Mouse (Mus musculus) CH12.LX (cell line): Measurements from ENCODE around the gene Neurl1a. TPM values are rescaled to one million over a fixed set of nuclear protein-coding genes. Genes with fewer than 3 reads are reported as not detected.
A peak's percentile ranks its signal among the peaks of the same experiment; 100 is the strongest.

ENCODE experiments used
- DNase-seq: peaks from one replicate; pipeline ENCODE4 v3.0.0-alpha.2; 2013; ENCODE audit errors: extremely low read depth
- H3K27ac ChIP-seq: 2 replicates; pipeline ENCODE4 v1.5.1; 2012; ENCODE audit warnings: low read depth, mild to moderate bottlenecking, control low read depth, moderate library complexity; ENCODE audit not compliant: insufficient read depth
- H3K27me3 ChIP-seq: replicated peaks from 2 replicates; pipeline ENCODE3; 2012; ENCODE audit warnings: inconsistent platforms
- H3K36me3 ChIP-seq, 2 experiments: replicated peaks in 1 of 2; 2 replicates each; pipeline versions ENCODE3 to v1.6.1; 2012; ENCODE audit warnings: inconsistent platforms in 1 of 2, low read length in 1 of 2, mild to moderate bottlenecking in 1 of 2, mixed read lengths in 1 of 2, moderate library complexity in 1 of 2; ENCODE audit not compliant: control insufficient read depth in 1 of 2, insufficient read depth in 1 of 2
- H3K4me1 ChIP-seq, 2 experiments: 2 replicates each; pipeline ENCODE4 v1.6.1; 2012; ENCODE audit warnings: inconsistent platforms in 1 of 2, moderate library complexity in 1 of 2; ENCODE audit not compliant: insufficient read depth in 2 of 2, control insufficient read depth in 1 of 2
- H3K4me2 ChIP-seq: 2 replicates; pipeline ENCODE4 v1.6.1; 2012; ENCODE audit warnings: low read depth, mild to moderate bottlenecking, control low read depth; ENCODE audit not compliant: poor library complexity, insufficient read depth, severe bottlenecking
- H3K4me3 ChIP-seq, 3 experiments: fragments of 150-350 bp in 1 of 3; sonication (generic) in 1 of 3; replicated peaks in 1 of 3; 2 replicates each; pipeline versions ENCODE3 to v1.5.1; 2011 to 2012; ENCODE audit warnings: low read depth in 2 of 3, low read length in 2 of 3, mild to moderate bottlenecking in 2 of 3, moderate library complexity in 2 of 3, control low read depth in 1 of 3, improper control_type of control experiment in 1 of 3, inconsistent platforms in 1 of 3, mixed read lengths in 1 of 3; ENCODE audit not compliant: poor library complexity in 1 of 3
- H3K79me2 ChIP-seq: replicated peaks from 2 replicates; pipeline ENCODE4 v1.6.1; 2012; ENCODE audit warnings: mild to moderate bottlenecking, moderate library complexity; ENCODE audit not compliant: control insufficient read depth, poor library complexity, insufficient read depth, severe bottlenecking; ENCODE audit errors: extremely low read depth
- H3K9ac ChIP-seq: 2 replicates; pipeline ENCODE4 v1.6.1; 2012; ENCODE audit warnings: low read depth, mild to moderate bottlenecking, control low read depth, moderate library complexity; ENCODE audit not compliant: insufficient read depth
- H3K9me3 ChIP-seq: replicated peaks from 2 replicates; pipeline ENCODE3; 2012; ENCODE audit warnings: low read length, inconsistent platforms, mixed read lengths
- BHLHE40 ChIP-seq: IDR thresholded peaks from 2 replicates; pipeline ENCODE4 v1.6.1; 2011; ENCODE audit warnings: mild to moderate bottlenecking, low read depth, low read length, improper control_type of control experiment
- CHD1 ChIP-seq: IDR thresholded peaks from 2 replicates; pipeline ENCODE4 v1.6.1; 2012; ENCODE audit warnings: low read depth, low read length, improper control_type of control experiment, inconsistent platforms
- CHD2 ChIP-seq: IDR thresholded peaks from 2 replicates; pipeline ENCODE4 v1.6.1; 2011; ENCODE audit warnings: low read length, improper control_type of control experiment
- ELF1 ChIP-seq: IDR thresholded peaks from 2 replicates; pipeline ENCODE4 v1.6.1; 2014; ENCODE audit warnings: low read depth, mild to moderate bottlenecking, inconsistent platforms, low read length, improper control_type of control experiment
- EP300 ChIP-seq: IDR thresholded peaks from 2 replicates; pipeline ENCODE4 v1.6.1; 2011; ENCODE audit warnings: low read length, improper control_type of control experiment
- ETS1 ChIP-seq: conservative IDR thresholded peaks from 2 replicates; pipeline ENCODE4 v1.6.1; 2012; ENCODE audit warnings: low read depth, mild to moderate bottlenecking, inconsistent platforms, low read length, improper control_type of control experiment, moderate library complexity
- GABPA ChIP-seq: IDR thresholded peaks from 2 replicates; pipeline ENCODE4 v1.6.1; 2012; ENCODE audit warnings: low read depth, low read length, improper control_type of control experiment, inconsistent platforms; ENCODE audit not compliant: insufficient replicate concordance
- IRF4 ChIP-seq: IDR thresholded peaks from 2 replicates; pipeline ENCODE4 v1.6.1; 2014; ENCODE audit warnings: low read depth, mild to moderate bottlenecking, inconsistent platforms, low read length, improper control_type of control experiment
- JUND ChIP-seq: conservative IDR thresholded peaks from 2 replicates; pipeline ENCODE4 v1.6.1; 2011; ENCODE audit warnings: low read depth, low read length, improper control_type of control experiment
- MAFK ChIP-seq: IDR thresholded peaks from 2 replicates; pipeline ENCODE4 v1.6.1; 2011; ENCODE audit warnings: low read length, improper control_type of control experiment; ENCODE audit not compliant: insufficient replicate concordance
- MAX ChIP-seq: IDR thresholded peaks from 2 replicates; pipeline ENCODE4 v1.6.1; 2011; ENCODE audit warnings: low read length, improper control_type of control experiment
- MAZ ChIP-seq: IDR thresholded peaks from 2 replicates; pipeline ENCODE4 v1.6.1; 2012; ENCODE audit warnings: low read depth, mild to moderate bottlenecking, inconsistent platforms, low read length, improper control_type of control experiment, moderate library complexity
- MXI1 ChIP-seq: IDR thresholded peaks from 2 replicates; pipeline ENCODE4 v1.6.1; 2011; ENCODE audit warnings: mild to moderate bottlenecking, low read depth, low read length, improper control_type of control experiment
- MYC ChIP-seq: IDR thresholded peaks from 2 replicates; pipeline ENCODE4 v1.6.1; 2011; ENCODE audit warnings: low read depth, mild to moderate bottlenecking, improper control_type of control experiment, low read length
- POLR2AphosphoS2 ChIP-seq: IDR thresholded peaks from 2 replicates; pipeline ENCODE4 v1.6.1; 2011; ENCODE audit warnings: low read depth, low read length, improper control_type of control experiment
- TBP ChIP-seq: conservative IDR thresholded peaks from 2 replicates; pipeline ENCODE4 v1.6.1; 2011; ENCODE audit warnings: low read depth, low read length, improper control_type of control experiment
- UBTF ChIP-seq: IDR thresholded peaks from 2 replicates; pipeline ENCODE4 v1.6.1; 2012; ENCODE audit warnings: low read depth, mild to moderate bottlenecking, inconsistent platforms, low read length, improper control_type of control experiment, moderate library complexity
- USF1 ChIP-seq: IDR thresholded peaks from 2 replicates; pipeline ENCODE4 v1.6.1; 2014; ENCODE audit warnings: low read depth, mild to moderate bottlenecking, inconsistent platforms, low read length, improper control_type of control experiment
- ZC3H11A ChIP-seq: IDR thresholded peaks from 2 replicates; pipeline ENCODE4 v1.6.1; 2012; ENCODE audit warnings: low read depth, mild to moderate bottlenecking, inconsistent platforms, low read length, improper control_type of control experiment
- ZNF384 ChIP-seq: IDR thresholded peaks from 2 replicates; pipeline ENCODE4 v1.6.1; 2012; ENCODE audit warnings: low read depth, low read length, improper control_type of control experiment, inconsistent platforms
- dilution Hi-C: fragments of 300-500 bp; cut with MboI; formaldehyde crosslinking; loops from 2 replicates; pipeline ENCODE4 v1.14.3; 2020; ENCODE audit warnings: low sequenced_read_pairs; ENCODE audit not compliant: extremely low pct_unique_long_range_greater_than_20kb, extremely low pct_ligation_motif_present
- in situ Hi-C: fragments of 300-500 bp; cut with MboI; formaldehyde crosslinking; loops from 3 replicates; pipeline ENCODE4 v1.14.3; 2019; ENCODE audit warnings: low sequenced_read_pairs, low pct_ligation_motif_present, low pct_unique_long_range_greater_than_20kb, mixed read lengths
- polyA plus RNA-seq: library from polyadenylated mRNA; unstranded; fragments of >175 nt; gene quantifications from 2 replicates; pipeline ENCODE4 v1.2.1, GENCODE M21; 2012; ENCODE audit warnings: low read depth; ENCODE audit not compliant: insufficient read length
- total RNA-seq, 2 experiments: library from RNA; depleted of rRNA; stranded (reverse); fragments of 300-350 nt in 1 of 2; fragments of >200 nt in 1 of 2; gene quantifications; 2 replicates each; pipeline ENCODE4 v1.2.3; 2012 to 2014

Neurl1a gene
- total and polyA plus RNA-seq, 3 experiments: 0.05 to 0.13 TPM; not detected in 1

DNA sequence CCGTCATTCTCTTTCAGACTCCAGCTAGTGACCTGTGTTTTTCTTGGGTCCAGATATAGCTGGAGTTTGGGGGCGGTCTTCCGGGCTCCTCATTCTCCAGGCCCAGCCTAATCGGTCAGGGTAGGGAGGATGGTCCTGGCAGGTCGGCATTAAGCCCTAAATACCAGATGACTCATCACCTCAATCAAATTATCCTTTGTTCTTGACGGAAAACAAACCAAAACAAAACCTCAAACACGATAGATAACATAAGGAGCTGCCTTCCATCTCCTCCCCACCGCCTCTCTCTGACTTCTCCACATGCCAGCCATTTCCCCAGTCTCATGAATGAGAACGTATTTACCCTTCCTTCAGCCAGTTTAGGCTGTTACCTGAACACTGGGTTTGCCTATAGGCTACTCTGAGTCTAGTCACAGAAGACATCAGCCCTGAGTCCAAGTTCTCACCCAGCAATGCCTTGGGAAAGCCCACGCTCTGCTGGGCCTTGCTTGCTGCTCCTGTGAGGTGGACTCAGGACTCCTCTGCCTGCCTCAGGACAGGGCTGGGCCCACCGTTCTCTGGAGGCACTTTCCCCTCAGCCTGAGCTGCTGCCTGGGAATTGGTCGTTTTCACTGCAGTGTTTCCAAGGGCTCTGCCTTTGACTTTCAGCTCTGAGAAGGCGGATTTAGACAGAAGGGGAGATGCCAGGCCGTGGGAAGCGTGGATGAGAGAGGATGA is 44.4 kb downstream of the Neurl1a start:
- Histone ChIP-seq H3K36me3 (no peaks in the 10 kb centered on the region), H3K9me3 (no peaks in the 10 kb centered on the region), H3K79me2 (no peaks in the 10 kb centered on the region), H3K4me3 (no peak overlapping the region), H3K27me3 (no peaks in the 10 kb centered on the region), H3K4me1 (peaks cover 20 to 40% of the 10 kb centered on the region in 2 experiments), H3K4me2 (no peak overlapping the region), H3K27ac (no peak overlapping the region), H3K9ac (no peak overlapping the region)
- in situ Hi-C loops: no loop called here
- dilution Hi-C loops: no loop called here
- TF ChIP-seq MYC (no peak), BHLHE40 (no peak), MAZ (no peak), ZC3H11A (no peak), IRF4 (no peak), TBP (no peak), CHD2 (no peak), USF1 (no peak)
- DNase-seq: no peak

- H3K27me3 ChIP-seq: no peaks in the 10 kb centered on the region
- in situ Hi-C loops (no loop called here), dilution Hi-C loops (no loop called here)
- H3K79me2 ChIP-seq: no peaks in the 10 kb centered on the region
- H3K4me1 ChIP-seq: peaks cover 24 to 40% of the 10 kb centered on the region in 2 experiments
- no peak overlapping the region for H3K4me2 ChIP-seq
- no peaks in the 10 kb centered on the region for H3K9me3 ChIP-seq
- no peaks in the 10 kb centered on the region for H3K36me3 ChIP-seq
- H3K9ac ChIP-seq: no peak overlapping the region
- H3K4me3 ChIP-seq: no peak overlapping the region
- TF ChIP-seq POLR2AphosphoS2 (no peak), ZC3H11A (no peak), UBTF (no peak), IRF4 (peak; percentile 85), MAX (no peak), ETS1 (no peak), ELF1 (peak; percentile 78; the same call in 1 of the 2 replicates), ZNF384 (no peak), GABPA (no peak), CHD1 (no peak), MAFK (peak; percentile 99), JUND (no peak), USF1 (no peak), MXI1 (no peak), EP300 (peak; percentile 74)
- TF ChIP-seq, all 38 proteins: peak for 4
- DNase-seq: peak; percentile 45
- no peak overlapping the region for H3K27ac ChIP-seq
These were observed 46.1 kb downstream of the Neurl1a start for GRCm38 (mm10) chr19:47224743-47225142.
